Mouse (Mus musculus): Measurements from ENCODE around the gene Prmt3. TPM values are rescaled to one million over a fixed set of nuclear protein-coding genes. Genes with fewer than 3 reads are reported as not detected.

Prmt3 gene
- polyA plus RNA-seq, 1 experiment from 2014 or later = 16.2 TPM

DNA sequence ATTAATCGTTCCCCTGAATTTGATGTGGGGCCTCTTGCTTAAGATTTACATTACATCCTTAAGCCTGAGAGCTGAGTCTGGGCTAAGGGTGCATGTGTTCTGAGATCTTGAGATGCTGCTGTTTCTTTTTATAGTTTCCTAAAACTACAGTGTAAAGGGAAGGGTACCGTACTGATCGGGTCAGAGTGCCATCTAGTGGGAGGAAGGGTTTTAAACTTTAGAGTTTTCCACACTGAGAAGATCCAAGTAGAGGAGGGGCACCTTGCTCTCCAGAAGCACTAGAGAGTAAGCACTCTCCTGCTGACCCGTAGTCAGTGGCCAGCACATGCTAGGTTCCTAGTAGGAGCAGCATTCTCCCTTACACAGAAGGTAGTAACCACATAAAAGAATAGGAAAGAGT, 33.2 kb downstream of the Prmt3 start:
- H3K27me3 ChIP-seq (ENCODE audit: insufficient read depth, low read length) = no peaks in the 10 kb centered on the region
- no peaks in the 10 kb centered on the region for H3K4me1 ChIP-seq (ENCODE audit: insufficient read depth)
- H3K4me2 ChIP-seq (ENCODE audit: low read depth, low read length) = no peak overlapping the region
- H3K9me3 ChIP-seq (ENCODE audit: low read length) = no peaks in the 10 kb centered on the region
- ATAC-seq (no peak), DNase-seq (no peak)
- no peak overlapping the region for H3K9ac ChIP-seq (replicated peaks)
- peak; percentile 42 for TF ChIP-seq CTCF (IDR thresholded peaks at IDR 0.05; ENCODE audit: low read depth)
- TF ChIP-seq EP300 (IDR thresholded peaks at IDR 0.05; ENCODE audit: low read depth) = no peak
- H3K36me3 ChIP-seq (replicated peaks; ENCODE audit: insufficient read depth, low read length) = peaks cover 29% of the 10 kb centered on the region
- no peak overlapping the region for H3K27ac ChIP-seq (ENCODE audit: low read depth)
- WGBS (ENCODE audit: insufficient replicate concordance) = 64% methylated on average over 4 of the region's 4 CpGs
- H3K4me3 ChIP-seq (ENCODE audit: low read depth, low read length) = no peak overlapping the region

DNA sequence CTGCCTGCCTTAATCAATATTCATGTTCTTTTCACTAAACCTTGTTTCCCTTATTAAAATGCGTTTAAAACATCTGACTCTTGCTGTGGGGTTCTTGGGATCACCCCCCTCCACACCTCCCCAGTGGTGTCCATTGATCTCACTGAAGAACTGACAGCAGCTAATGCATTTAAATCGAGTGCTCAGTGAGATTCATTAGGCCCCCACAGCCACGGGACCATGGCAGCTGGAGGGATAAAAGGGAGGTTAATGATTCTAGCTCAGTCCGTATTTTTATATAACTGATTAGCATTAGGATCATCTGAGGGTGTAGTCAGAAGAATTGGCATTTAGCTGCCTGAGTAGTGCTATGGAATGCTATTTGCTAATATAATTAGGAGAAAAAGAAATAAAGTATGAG, 41.2 kb downstream of the Prmt3 start:
- no peak overlapping the region for H3K4me3 ChIP-seq (ENCODE audit: low read depth, low read length)
- no peak overlapping the region for H3K4me2 ChIP-seq (ENCODE audit: low read depth, low read length)
- 77% methylated on average over 4 of the region's 4 CpGs for WGBS (ENCODE audit: insufficient replicate concordance)
- ATAC-seq (no peak), DNase-seq (no peak)
- no peaks in the 10 kb centered on the region for H3K27me3 ChIP-seq (ENCODE audit: insufficient read depth, low read length)
- H3K9ac ChIP-seq (replicated peaks) = no peak overlapping the region
- no peak overlapping the region for H3K27ac ChIP-seq (ENCODE audit: low read depth)
- no peak for TF ChIP-seq EP300 (IDR thresholded peaks at IDR 0.05; ENCODE audit: low read depth)
- TF ChIP-seq CTCF (IDR thresholded peaks at IDR 0.05; ENCODE audit: low read depth) = no peak
- peaks cover 11% of the 10 kb centered on the region for H3K36me3 ChIP-seq (replicated peaks; ENCODE audit: insufficient read depth, low read length)
- no peaks in the 10 kb centered on the region for H3K9me3 ChIP-seq (ENCODE audit: low read length)
- H3K4me1 ChIP-seq (ENCODE audit: insufficient read depth) = no peaks in the 10 kb centered on the region

DNA sequence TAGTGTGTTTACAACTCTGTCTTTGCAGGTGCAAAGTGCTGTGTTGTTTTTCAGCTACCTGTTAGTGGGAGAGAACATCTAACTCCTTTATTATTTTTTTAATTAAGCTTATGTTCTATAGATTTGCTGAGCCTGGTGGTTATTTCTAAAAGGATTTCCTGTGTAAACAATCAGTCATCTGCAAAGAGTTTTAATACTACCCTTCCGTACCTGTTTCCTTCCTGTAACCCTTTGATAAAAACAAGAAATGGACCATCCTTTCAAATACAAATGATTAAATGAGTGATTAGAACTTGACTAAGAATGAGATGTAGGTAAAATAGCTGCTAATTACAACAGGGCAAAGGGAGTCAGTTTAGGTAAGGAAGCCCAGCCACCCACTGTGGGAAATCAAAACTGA, 43.2 kb downstream of the Prmt3 start:
- Histone ChIP-seq H3K36me3 (replicated peaks; ENCODE audit: insufficient read depth, low read length) (peaks cover 11% of the 10 kb centered on the region; the same call in 1 of the 2 replicates), H3K4me2 (ENCODE audit: low read depth, low read length) (no peak overlapping the region), H3K27me3 (ENCODE audit: insufficient read depth, low read length) (no peaks in the 10 kb centered on the region), H3K4me1 (ENCODE audit: insufficient read depth) (no peaks in the 10 kb centered on the region), H3K9ac (replicated peaks) (no peak overlapping the region), H3K27ac (ENCODE audit: low read depth) (no peak overlapping the region), H3K4me3 (ENCODE audit: low read depth, low read length) (no peak overlapping the region), H3K9me3 (ENCODE audit: low read length) (no peaks in the 10 kb centered on the region)
- WGBS (ENCODE audit: insufficient replicate concordance) = 83% methylated on average over 1 of the region's 1 CpGs
- TF ChIP-seq EP300 (IDR thresholded peaks at IDR 0.05; ENCODE audit: low read depth) (no peak), CTCF (IDR thresholded peaks at IDR 0.05; ENCODE audit: low read depth) (no peak)
- ATAC-seq (no peak), DNase-seq (no peak)

DNA sequence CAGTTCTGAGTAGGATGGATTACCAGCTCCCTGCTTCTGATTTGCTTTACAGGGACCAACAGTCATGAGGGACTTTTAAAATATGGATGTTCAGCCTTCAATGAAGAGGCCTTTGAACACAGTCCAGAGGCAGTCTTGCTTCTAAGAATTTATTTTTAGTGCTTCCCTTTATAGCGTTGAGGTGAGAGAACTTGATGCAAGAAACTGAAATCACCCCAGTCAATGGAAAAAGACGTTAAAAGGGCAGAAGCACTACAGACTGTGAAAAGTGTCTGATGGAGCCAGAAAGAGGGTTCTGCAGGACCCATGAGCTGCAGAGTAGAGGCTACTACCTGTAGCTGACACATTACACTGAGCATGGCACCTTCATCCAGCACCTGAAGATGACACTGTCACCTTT, 43.9 kb downstream of the Prmt3 start:
- Histone ChIP-seq H3K9ac (replicated peaks) (no peak overlapping the region), H3K4me2 (ENCODE audit: low read depth, low read length) (no peak overlapping the region), H3K4me3 (ENCODE audit: low read depth, low read length) (no peak overlapping the region), H3K27me3 (ENCODE audit: insufficient read depth, low read length) (no peaks in the 10 kb centered on the region), H3K9me3 (ENCODE audit: low read length) (no peaks in the 10 kb centered on the region), H3K27ac (ENCODE audit: low read depth) (no peak overlapping the region), H3K4me1 (ENCODE audit: insufficient read depth) (no peaks in the 10 kb centered on the region), H3K36me3 (replicated peaks; ENCODE audit: insufficient read depth, low read length) (peaks cover 16% of the 10 kb centered on the region; the same call in 1 of the 2 replicates)
- ATAC-seq = no peak
- TF ChIP-seq EP300 (IDR thresholded peaks at IDR 0.05; ENCODE audit: low read depth) (no peak), CTCF (IDR thresholded peaks at IDR 0.05; ENCODE audit: low read depth) (no peak)
- DNase-seq = no peak
- 76% methylated on average over 2 of the region's 2 CpGs for WGBS (ENCODE audit: insufficient replicate concordance)

DNA sequence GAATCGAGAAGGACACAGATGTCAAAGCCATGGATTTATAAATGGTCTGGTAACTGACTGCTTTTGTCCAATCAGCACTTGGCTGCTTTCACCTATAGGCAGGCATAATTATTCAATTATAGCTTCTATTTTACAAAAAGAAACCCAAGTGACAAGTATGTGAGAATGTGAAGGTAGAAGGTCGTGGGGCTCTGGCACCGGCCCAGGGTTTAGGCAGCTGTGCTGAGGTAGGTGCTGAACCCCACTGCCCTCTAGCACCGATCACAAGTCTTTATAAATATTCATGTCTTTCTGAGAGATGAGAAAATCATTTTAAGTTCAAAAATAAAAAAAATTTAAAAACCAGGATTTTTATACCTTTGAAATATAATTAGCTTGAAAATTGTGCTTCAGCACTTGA, 45.4 kb downstream of the Prmt3 start:
- 87% methylated on average over 4 of the region's 4 CpGs for WGBS (ENCODE audit: insufficient replicate concordance)

DNA sequence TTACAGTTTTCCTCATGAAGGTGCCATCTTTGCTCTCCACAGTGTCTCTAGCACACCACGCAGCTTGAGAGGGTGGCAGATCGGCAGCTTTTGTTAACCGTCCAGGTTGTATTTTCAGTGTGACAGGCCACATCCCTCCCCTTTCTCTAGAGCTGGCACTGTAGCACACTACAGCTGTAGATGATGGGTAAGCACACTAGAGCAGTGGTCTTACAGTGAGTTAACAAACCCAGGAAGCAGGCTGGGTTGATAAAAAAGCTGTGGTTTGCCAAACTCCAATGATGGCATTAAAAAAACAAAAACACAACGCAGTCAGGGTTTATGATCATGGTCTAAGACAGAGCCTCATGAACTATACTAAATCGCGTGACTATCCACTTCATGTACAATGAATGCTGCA, 45.9 kb downstream of the Prmt3 start:
- TF ChIP-seq EP300 (IDR thresholded peaks at IDR 0.05; ENCODE audit: low read depth) (no peak), CTCF (IDR thresholded peaks at IDR 0.05; ENCODE audit: low read depth) (no peak)
- ATAC-seq = no peak
- Histone ChIP-seq H3K36me3 (replicated peaks; ENCODE audit: insufficient read depth, low read length) (peaks cover 27% of the 10 kb centered on the region; the same call in 1 of the 2 replicates), H3K27ac (ENCODE audit: low read depth) (no peak overlapping the region), H3K4me1 (ENCODE audit: insufficient read depth) (no peaks in the 10 kb centered on the region), H3K9me3 (ENCODE audit: low read length) (no peaks in the 10 kb centered on the region), H3K4me3 (ENCODE audit: low read depth, low read length) (no peak overlapping the region), H3K4me2 (ENCODE audit: low read depth, low read length) (no peak overlapping the region), H3K27me3 (ENCODE audit: insufficient read depth, low read length) (no peaks in the 10 kb centered on the region), H3K9ac (replicated peaks) (no peak overlapping the region)
- WGBS (ENCODE audit: insufficient replicate concordance) = 67% methylated on average over 6 of the region's 6 CpGs
- DNase-seq = no peak

More for the DNA sequence above, 45.4 kb downstream of the Prmt3 start:
- Histone ChIP-seq H3K4me2 (ENCODE audit: low read depth, low read length) (no peak overlapping the region), H3K27ac (ENCODE audit: low read depth) (no peak overlapping the region), H3K9ac (replicated peaks) (no peak overlapping the region), H3K36me3 (replicated peaks; ENCODE audit: insufficient read depth, low read length) (peaks cover 27% of the 10 kb centered on the region; the same call in 1 of the 2 replicates), H3K4me1 (ENCODE audit: insufficient read depth) (no peaks in the 10 kb centered on the region), H3K4me3 (ENCODE audit: low read depth, low read length) (no peak overlapping the region), H3K27me3 (ENCODE audit: insufficient read depth, low read length) (no peaks in the 10 kb centered on the region), H3K9me3 (ENCODE audit: low read length) (no peaks in the 10 kb centered on the region)
- no peak for ATAC-seq
- TF ChIP-seq EP300 (IDR thresholded peaks at IDR 0.05; ENCODE audit: low read depth) = no peak
- TF ChIP-seq CTCF (IDR thresholded peaks at IDR 0.05; ENCODE audit: low read depth) = no peak
- no peak for DNase-seq

DNA sequence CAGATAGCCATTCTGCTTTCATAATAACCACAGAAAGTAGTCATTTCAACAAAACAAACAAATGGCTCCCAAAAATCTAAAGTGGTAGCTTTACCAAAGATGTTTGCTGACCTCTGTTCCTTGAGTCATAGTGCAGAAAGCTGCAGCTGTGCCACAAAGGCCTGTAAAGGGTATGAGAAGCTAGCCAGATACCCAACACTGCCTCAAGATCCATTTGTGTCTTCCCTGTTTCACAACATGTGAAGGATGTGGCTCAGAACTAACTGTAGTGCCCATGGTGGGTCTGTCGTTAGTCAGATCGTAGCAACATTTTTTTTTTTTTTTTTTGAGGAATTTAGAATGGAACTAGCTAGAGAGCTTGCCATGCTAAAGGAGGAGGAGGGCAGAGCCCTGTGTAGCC, 46.4 kb downstream of the Prmt3 start:
- Histone ChIP-seq H3K27me3 (ENCODE audit: insufficient read depth, low read length) (no peaks in the 10 kb centered on the region), H3K4me1 (ENCODE audit: insufficient read depth) (no peaks in the 10 kb centered on the region), H3K4me2 (ENCODE audit: low read depth, low read length) (no peak overlapping the region), H3K9ac (replicated peaks) (no peak overlapping the region), H3K4me3 (ENCODE audit: low read depth, low read length) (no peak overlapping the region), H3K36me3 (replicated peaks; ENCODE audit: insufficient read depth, low read length) (peaks cover 30% of the 10 kb centered on the region; the same call in 1 of the 2 replicates), H3K27ac (ENCODE audit: low read depth) (no peak overlapping the region), H3K9me3 (ENCODE audit: low read length) (no peaks in the 10 kb centered on the region)
- 72% methylated on average over 2 of the region's 2 CpGs for WGBS (ENCODE audit: insufficient replicate concordance)
- DNase-seq = no peak
- TF ChIP-seq EP300 (IDR thresholded peaks at IDR 0.05; ENCODE audit: low read depth) = no peak
- TF ChIP-seq CTCF (IDR thresholded peaks at IDR 0.05; ENCODE audit: low read depth) = no peak
- no peak for ATAC-seq
